Mouse (Mus musculus) CD4-positive, CD25-positive, alpha-beta regulatory T cell (primary cell): ENCODE results near the gene Pla2g12a. TPM values are rescaled to one million over a fixed set of nuclear protein-coding genes. Genes with fewer than 3 reads are reported as not detected.

Experiments
- polyA plus RNA-seq: library from polyadenylated mRNA; unstranded; fragments of 100-300 nt; shearing (Covaris generic); gene quantifications from one replicate; pipeline ENCODE4 v1.2.1, GENCODE M21; 2017

Pla2g12a gene
- 21.2 TPM for polyA plus RNA-seq

GRCm38 (mm10) chr3:129878405-129879021 is at the start of gene Pla2g12a:
Gene Pla2g12a (plus strand): TSS chr3:129878606.

GRCm38 (mm10) chr3:129831035-129831568 is 47.3 kb upstream of the Pla2g12a start, which contains the start of gene Gar1:
Gene Gar1 (minus strand): TSS chr3:129831396.

GRCm38 (mm10) chr3:129835388-129835934 is 42.9 kb upstream of the Pla2g12a start, which contains the start of gene Cfi:
Gene Cfi (plus strand): TSS chr3:129835884.

GRCm38 (mm10) chr3:129901271-129901809 is 22.9 kb downstream of the Pla2g12a start, which contains the start of gene Casp6:
Gene Casp6 (plus strand): TSS chr3:129901425.

Other genes with a start within 250 kb of the Pla2g12a start
- gene Egf, start 123.3 kb upstream of the Pla2g12a start, polyA plus RNA-seq: 1.2 TPM
- gene Lrit3, start 74.6 kb upstream of the Pla2g12a start, polyA plus RNA-seq: 0.10 TPM
- gene Rrh, start 56.0 kb upstream of the Pla2g12a start, polyA plus RNA-seq: not detected
- 131 TPM for gene Gar1, start 47.2 kb upstream of the Pla2g12a start, polyA plus RNA-seq
- gene Cfi, start 42.7 kb upstream of the Pla2g12a start, polyA plus RNA-seq: not detected
- gene Casp6, start 22.8 kb downstream of the Pla2g12a start, polyA plus RNA-seq: 68.7 TPM
- 44.7 TPM for gene Mcub, start 91.6 kb downstream of the Pla2g12a start, polyA plus RNA-seq
- 57.2 TPM for gene Sec24b, start 182.9 kb downstream of the Pla2g12a start, polyA plus RNA-seq